Mouse (Mus musculus) E14TG2a.4 (cell line): ENCODE results near the gene Hist1h4h.

Experiments
- CTCF ChIP-seq: conservative IDR thresholded peaks from 2 replicates; pipeline ENCODE4 v1.5.1; 2014; ENCODE audit warnings: low read length
- NANOG ChIP-seq: IDR thresholded peaks from 2 replicates; pipeline ENCODE4 v1.6.1; 2014; ENCODE audit warnings: borderline replicate concordance, low read length, mixed read lengths
- POU5F1 ChIP-seq: IDR thresholded peaks from 2 replicates; pipeline ENCODE4 v1.6.1; 2014; ENCODE audit warnings: low read length, borderline replicate concordance

GRCm38 (mm10) chr13:23564482-23564881 lies 33.6 kb downstream of the Hist1h4h start:
- TF ChIP-seq CTCF (no peak), NANOG (no peak), POU5F1 (no peak)
